Mouse (Mus musculus) hindbrain, embryonic 12.5 days (tissue): ENCODE measurements at regions not wholly inside any gene's neighbourhood (a gene's known extent, or its start where the extent isn't known, plus 50 kb on each side); places are given as distances from the start of the nearest gene placed in this dataset.

Source experiments
- ATAC-seq: fragments of 200-750 bp; cut with Nextera tagmentation; 2 replicates; pipeline ENCODE4 v1.8.0; 2017; ENCODE audit warnings: moderate TSS enrichment; ENCODE audit not compliant: low FRiP score
- H3K27ac ChIP-seq: fragments of 300-500 bp; sonication (generic); 2 replicates; pipeline ENCODE4 v1.5.1; 2016; ENCODE audit warnings: mild to moderate bottlenecking
- H3K27me3 ChIP-seq: fragments of 300-500 bp; sonication (generic); 2 replicates; pipeline ENCODE4 v1.6.1; 2016; ENCODE audit warnings: mild to moderate bottlenecking
- H3K36me3 ChIP-seq: fragments of 300-500 bp; sonication (generic); 2 replicates; pipeline ENCODE4 v1.6.1; 2016; ENCODE audit warnings: mild to moderate bottlenecking
- H3K4me1 ChIP-seq: fragments of 300-500 bp; sonication (generic); 2 replicates; pipeline ENCODE4 v1.6.1; 2016
- H3K4me2 ChIP-seq: fragments of 300-500 bp; sonication (generic); replicated peaks from 2 replicates; pipeline ENCODE4 v1.6.1; 2016; ENCODE audit warnings: mild to moderate bottlenecking
- H3K4me3 ChIP-seq: fragments of 300-500 bp; sonication (generic); 2 replicates; pipeline ENCODE4 v1.5.1; 2016; ENCODE audit warnings: mild to moderate bottlenecking
- H3K9ac ChIP-seq: fragments of 300-500 bp; sonication (generic); 2 replicates; pipeline ENCODE4 v1.6.1; 2016; ENCODE audit warnings: mild to moderate bottlenecking, moderate library complexity
- H3K9me3 ChIP-seq: fragments of 300-500 bp; sonication (generic); replicated peaks from 2 replicates; pipeline ENCODE4 v1.6.1; 2016; ENCODE audit warnings: mild to moderate bottlenecking
- WGBS: fragments of 180-500 bp; shearing (Covaris S2); methylation state at CpG from one replicate; pipeline ENCODE4 v1.1.7; 2016; 5-methylcytosine and 5-hydroxymethylcytosine counted together

DNA sequence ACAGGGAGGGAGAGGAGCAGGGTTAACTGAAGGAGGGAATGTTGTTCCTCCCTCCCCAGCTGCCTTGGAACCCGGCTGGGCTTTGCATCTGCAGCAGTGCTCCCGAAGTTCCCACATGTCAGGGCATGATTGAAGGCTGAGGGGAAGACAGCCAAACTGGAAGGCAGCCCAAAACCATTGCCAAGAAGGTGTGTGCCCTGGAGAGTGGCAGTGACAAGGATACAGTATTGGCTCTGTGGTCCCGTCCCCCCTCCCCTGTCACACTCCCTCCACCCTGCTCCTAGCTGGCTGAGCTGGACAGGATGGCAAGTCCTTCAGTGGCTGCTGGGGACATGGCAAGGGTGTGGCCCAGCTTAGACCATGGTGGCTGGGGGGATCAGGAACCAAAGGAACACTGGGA, 79.1 kb downstream of the Cyp26b1 start:
- no peaks in the 10 kb centered on the region for H3K9me3 ChIP-seq
- no peaks in the 10 kb centered on the region for H3K4me1 ChIP-seq
- ATAC-seq, result no peak
- no peaks in the 10 kb centered on the region for H3K27me3 ChIP-seq
- no peak overlapping the region for H3K27ac ChIP-seq
- 45% methylated on average over 3 of the region's 3 CpGs for WGBS
- H3K4me2 ChIP-seq, result no peak overlapping the region
- H3K9ac ChIP-seq, result no peak overlapping the region
- no peak overlapping the region for H3K4me3 ChIP-seq
- H3K36me3 ChIP-seq, result no peaks in the 10 kb centered on the region

- Histone ChIP-seq H3K9me3 (no peaks in the 10 kb centered on the region), H3K4me3 (no peak overlapping the region), H3K27ac (no peak overlapping the region), H3K9ac (no peak overlapping the region), H3K36me3 (no peaks in the 10 kb centered on the region), H3K4me1 (no peaks in the 10 kb centered on the region), H3K4me2 (no peak overlapping the region), H3K27me3 (no peaks in the 10 kb centered on the region)
- 83% methylated on average over 3 of the region's 3 CpGs for WGBS
- no peak for ATAC-seq
Observed at GRCm38 (mm10) chr6:84508598-84508997, 85.1 kb downstream of the Cyp26b1 start.

- H3K36me3 ChIP-seq, result no peaks in the 10 kb centered on the region
- H3K4me2 ChIP-seq, result no peak overlapping the region
- WGBS, result 31% methylated on average over 1 of the region's 1 CpGs
- no peaks in the 10 kb centered on the region for H3K4me1 ChIP-seq
- no peaks in the 10 kb centered on the region for H3K27me3 ChIP-seq
- H3K27ac ChIP-seq, result no peak overlapping the region
- H3K4me3 ChIP-seq, result no peak overlapping the region
- no peak for ATAC-seq
- no peaks in the 10 kb centered on the region for H3K9me3 ChIP-seq
- H3K9ac ChIP-seq, result no peak overlapping the region
Observed at GRCm38 (mm10) chr6:84506675-84507074, 87.0 kb downstream of the Cyp26b1 start.

GRCm38 (mm10) chr6:84500255-84500886, 93.3 kb downstream of the Cyp26b1 start:
- no peak for ATAC-seq
- WGBS, result 36% methylated on average over 13 of the region's 13 CpGs
- Histone ChIP-seq H3K9ac (no peak overlapping the region), H3K9me3 (no peaks in the 10 kb centered on the region), H3K4me1 (no peaks in the 10 kb centered on the region), H3K36me3 (no peaks in the 10 kb centered on the region), H3K27ac (no peak overlapping the region), H3K4me2 (no peak overlapping the region), H3K27me3 (no peaks in the 10 kb centered on the region), H3K4me3 (no peak overlapping the region)

- WGBS, result 83% methylated on average over 9 of the region's 9 CpGs
- no peak for ATAC-seq
Observed at GRCm38 (mm10) chr6:84498076-84498475, 95.6 kb downstream of the Cyp26b1 start.

DNA sequence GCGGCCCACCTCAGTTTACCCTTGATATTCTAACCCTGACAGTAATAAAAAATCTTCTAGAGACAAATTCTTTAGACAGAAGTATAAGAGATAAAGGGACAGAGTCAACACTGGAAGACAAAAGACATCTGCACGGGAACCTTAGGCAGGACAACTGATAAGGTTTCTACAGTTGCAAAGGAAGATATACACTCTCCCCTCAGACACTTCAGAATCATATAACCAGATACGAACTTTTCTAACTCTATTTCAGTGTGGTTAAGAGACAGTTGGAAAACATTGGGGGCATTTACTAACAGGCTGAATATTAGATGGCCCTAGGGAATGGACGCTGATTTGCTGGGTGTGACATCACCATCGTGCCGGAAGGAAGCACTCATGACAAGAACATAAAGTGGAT, 100.0 kb downstream of the Cyp26b1 start:
- H3K27ac ChIP-seq, result no peak overlapping the region
- no peak overlapping the region for H3K9ac ChIP-seq
- H3K4me1 ChIP-seq, result peaks cover 9% of the 10 kb centered on the region
- no peak for ATAC-seq
- H3K9me3 ChIP-seq, result no peaks in the 10 kb centered on the region
- no peaks in the 10 kb centered on the region for H3K27me3 ChIP-seq
- WGBS, result 88% methylated on average over 6 of the region's 6 CpGs
- H3K4me3 ChIP-seq, result no peak overlapping the region
- H3K4me2 ChIP-seq, result no peak overlapping the region
- no peaks in the 10 kb centered on the region for H3K36me3 ChIP-seq

More at GRCm38 (mm10) chr6:84498076-84498475, 95.6 kb downstream of the Cyp26b1 start:
- no peaks in the 10 kb centered on the region for H3K36me3 ChIP-seq
- no peak overlapping the region for H3K4me2 ChIP-seq
- no peak overlapping the region for H3K9ac ChIP-seq
- no peaks in the 10 kb centered on the region for H3K9me3 ChIP-seq
- H3K4me1 ChIP-seq, result peaks cover 5% of the 10 kb centered on the region
- H3K27me3 ChIP-seq, result no peaks in the 10 kb centered on the region
- no peak overlapping the region for H3K4me3 ChIP-seq
- no peak overlapping the region for H3K27ac ChIP-seq

DNA sequence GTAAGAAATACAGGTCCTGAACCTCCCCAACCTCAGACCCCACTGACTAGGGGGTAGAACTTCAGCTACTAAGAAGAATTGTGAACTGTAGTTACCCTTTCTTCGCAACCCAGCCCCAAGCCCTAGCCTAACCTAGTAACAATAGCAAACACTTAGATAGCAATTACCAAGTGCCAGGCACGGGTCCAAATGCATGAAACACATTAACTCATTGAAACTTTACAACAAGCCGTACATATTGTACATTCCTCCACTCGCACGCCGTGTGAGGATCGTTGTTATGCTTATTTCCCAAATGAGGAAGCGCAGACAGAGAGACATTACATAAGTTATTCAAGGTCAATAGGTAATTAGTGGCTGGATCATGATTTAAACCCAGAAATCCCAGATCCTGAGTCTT, 100.5 kb downstream of the Cyp26b1 start:
- WGBS, result 82% methylated on average over 8 of the region's 8 CpGs

DNA sequence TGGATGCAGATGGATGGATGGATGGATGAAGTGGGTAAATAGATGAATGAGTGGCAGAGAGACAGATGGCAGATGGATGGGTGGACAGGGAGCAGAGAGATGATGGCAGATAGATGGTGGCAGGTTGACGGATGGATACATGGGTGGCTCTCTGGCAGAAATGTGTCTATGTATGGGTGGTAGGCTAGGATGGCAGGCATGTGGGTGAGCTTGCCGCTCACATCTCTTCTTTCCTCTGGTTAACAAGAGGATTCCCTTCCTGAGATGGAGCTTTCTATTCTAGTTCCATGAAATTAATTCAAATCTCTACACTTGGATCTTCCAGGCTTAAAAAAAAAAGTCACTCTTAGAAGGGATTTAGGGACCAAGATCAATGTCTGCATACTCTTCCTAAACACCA, 101.1 kb downstream of the Cyp26b1 start:
- H3K27me3 ChIP-seq, result no peaks in the 10 kb centered on the region
- H3K9ac ChIP-seq, result no peak overlapping the region
- peaks cover 11% of the 10 kb centered on the region for H3K4me1 ChIP-seq
- H3K4me3 ChIP-seq, result no peak overlapping the region
- H3K36me3 ChIP-seq, result no peaks in the 10 kb centered on the region
- WGBS, result 92% methylated on average over 2 of the region's 2 CpGs
- H3K4me2 ChIP-seq, result no peak overlapping the region
- ATAC-seq, result no peak
- no peak overlapping the region for H3K27ac ChIP-seq
- no peaks in the 10 kb centered on the region for H3K9me3 ChIP-seq

More for the DNA sequence above, 100.5 kb downstream of the Cyp26b1 start:
- H3K9me3 ChIP-seq, result no peaks in the 10 kb centered on the region
- no peak overlapping the region for H3K4me2 ChIP-seq
- H3K4me1 ChIP-seq, result peaks cover 11% of the 10 kb centered on the region
- H3K9ac ChIP-seq, result no peak overlapping the region
- H3K27ac ChIP-seq, result no peak overlapping the region
- H3K4me3 ChIP-seq, result no peak overlapping the region
- H3K36me3 ChIP-seq, result no peaks in the 10 kb centered on the region
- H3K27me3 ChIP-seq, result no peaks in the 10 kb centered on the region
- no peak for ATAC-seq

DNA sequence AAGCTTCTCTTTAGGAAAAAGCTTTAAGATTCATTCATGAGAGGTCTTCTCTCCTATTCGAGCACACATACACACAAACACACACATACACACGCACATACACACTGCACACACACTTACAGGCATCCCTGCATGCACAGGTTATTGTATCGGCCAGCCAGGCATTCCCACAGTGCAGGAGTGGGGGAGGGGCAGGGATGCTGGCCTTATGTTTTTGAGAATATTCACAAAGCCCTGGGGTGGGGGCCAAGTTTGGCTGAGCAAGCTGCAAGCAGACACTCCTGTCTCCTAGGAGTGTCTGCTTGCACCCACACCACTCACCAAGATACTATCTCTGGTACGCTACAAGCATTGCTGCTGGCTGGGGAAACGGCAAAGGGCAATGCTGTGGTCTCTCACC, 102.6 kb downstream of the Cyp26b1 start:
- Histone ChIP-seq H3K9me3 (no peaks in the 10 kb centered on the region), H3K4me3 (no peak overlapping the region), H3K4me2 (no peak overlapping the region), H3K36me3 (no peaks in the 10 kb centered on the region), H3K27me3 (no peaks in the 10 kb centered on the region), H3K4me1 (peaks cover 11% of the 10 kb centered on the region), H3K9ac (no peak overlapping the region), H3K27ac (no peak overlapping the region)
- ATAC-seq, result no peak
- WGBS, result 71% methylated on average over 5 of the region's 5 CpGs

- H3K9ac ChIP-seq, result no peak overlapping the region
Observed at GRCm38 (mm10) chr6:84481205-84481604, 112.5 kb downstream of the Cyp26b1 start.

GRCm38 (mm10) chr6:84477072-84477471, 116.6 kb downstream of the Cyp26b1 start:
- H3K36me3 ChIP-seq, result no peaks in the 10 kb centered on the region
- peaks cover 11% of the 10 kb centered on the region for H3K4me1 ChIP-seq
- H3K9me3 ChIP-seq, result no peaks in the 10 kb centered on the region
- no peaks in the 10 kb centered on the region for H3K27me3 ChIP-seq
- H3K4me2 ChIP-seq, result no peak overlapping the region
- H3K27ac ChIP-seq, result no peak overlapping the region
- no peak overlapping the region for H3K9ac ChIP-seq
- no peak overlapping the region for H3K4me3 ChIP-seq
- ATAC-seq, result no peak
- WGBS, result 45% methylated on average over 6 of the region's 6 CpGs

More at GRCm38 (mm10) chr6:84481205-84481604, 112.5 kb downstream of the Cyp26b1 start:
- ATAC-seq, result no peak
- Histone ChIP-seq H3K9me3 (no peaks in the 10 kb centered on the region), H3K4me3 (no peak overlapping the region), H3K27me3 (no peaks in the 10 kb centered on the region), H3K4me2 (no peak overlapping the region), H3K4me1 (peaks cover 11% of the 10 kb centered on the region), H3K27ac (no peak overlapping the region), H3K36me3 (no peaks in the 10 kb centered on the region)
- whole genome bisulfite sequencing, result 48% methylated on average over 7 of the region's 7 CpGs

DNA sequence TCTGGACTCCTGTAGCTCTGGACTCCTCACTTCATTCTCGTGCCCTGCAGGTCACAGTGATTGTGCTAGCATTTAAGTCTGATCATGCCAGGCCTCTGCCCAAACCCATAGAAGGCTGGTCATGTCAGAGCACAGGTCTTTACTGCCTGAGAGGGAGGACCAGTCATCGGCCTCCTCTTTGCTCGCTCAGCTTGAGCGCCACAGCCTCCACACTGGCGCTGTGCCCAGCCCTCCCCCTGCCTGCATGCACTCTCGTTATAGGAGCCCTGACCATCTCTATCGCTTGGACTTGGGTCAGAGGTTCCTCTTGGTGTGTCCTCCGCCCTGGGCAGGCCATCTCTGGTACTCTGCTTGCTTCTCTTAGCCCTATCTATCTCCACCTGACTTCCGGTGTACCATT, 117.2 kb downstream of the Cyp26b1 start:
- H3K4me1 ChIP-seq, result peaks cover 11% of the 10 kb centered on the region
- no peak overlapping the region for H3K27ac ChIP-seq
- no peak for ATAC-seq
- H3K36me3 ChIP-seq, result no peaks in the 10 kb centered on the region
- WGBS, result 72% methylated on average over 9 of the region's 9 CpGs
- no peak overlapping the region for H3K4me3 ChIP-seq
- H3K4me2 ChIP-seq, result no peak overlapping the region
- no peak overlapping the region for H3K9ac ChIP-seq
- H3K27me3 ChIP-seq, result no peaks in the 10 kb centered on the region
- H3K9me3 ChIP-seq, result no peaks in the 10 kb centered on the region

- no peak overlapping the region for H3K4me2 ChIP-seq
Observed at GRCm38 (mm10) chr6:84474835-84475234, 118.9 kb downstream of the Cyp26b1 start.

More at GRCm38 (mm10) chr6:84474835-84475234, 118.9 kb downstream of the Cyp26b1 start:
- Histone ChIP-seq H3K9ac (no peak overlapping the region), H3K27ac (no peak overlapping the region), H3K9me3 (no peaks in the 10 kb centered on the region), H3K27me3 (no peaks in the 10 kb centered on the region), H3K4me3 (no peak overlapping the region), H3K4me1 (peaks cover 11% of the 10 kb centered on the region), H3K36me3 (no peaks in the 10 kb centered on the region)
- ATAC-seq, result no peak
